Mouse (Mus musculus) kidney, embryonic 16.5 days (tissue): Measurements from ENCODE around the gene Rdh9. TPM values are rescaled to one million over a fixed set of nuclear protein-coding genes. Genes with fewer than 3 reads are reported as not detected.

ENCODE experiments used
- ATAC-seq: fragments of 200-750 bp; cut with Nextera tagmentation; 2 replicates; pipeline ENCODE4 v1.8.0; 2017; ENCODE audit warnings: moderate TSS enrichment; ENCODE audit not compliant: low FRiP score, low TSS enrichment
- H3K27ac ChIP-seq: fragments of 300-500 bp; sonication (generic); 2 replicates; pipeline ENCODE4 v1.5.1; 2014; ENCODE audit warnings: low read length
- H3K27me3 ChIP-seq: fragments of 300-500 bp; sonication (generic); 2 replicates; pipeline ENCODE4 v1.6.1; 2014; ENCODE audit warnings: low read length, control low read depth, mixed read lengths; ENCODE audit not compliant: insufficient read depth
- H3K36me3 ChIP-seq: fragments of 300-500 bp; sonication (generic); 2 replicates; pipeline ENCODE4 v1.6.1; 2014; ENCODE audit warnings: low read length, control low read depth, mixed read lengths; ENCODE audit not compliant: insufficient read depth
- H3K4me1 ChIP-seq: fragments of 300-500 bp; sonication (generic); 2 replicates; pipeline ENCODE4 v1.6.1; 2014; ENCODE audit warnings: low read length, control low read depth, mixed read lengths; ENCODE audit not compliant: insufficient read depth
- H3K4me2 ChIP-seq: fragments of 300-500 bp; sonication (generic); replicated peaks from 2 replicates; pipeline ENCODE4 v1.6.1; 2014; ENCODE audit warnings: low read depth, low read length
- H3K4me3 ChIP-seq: fragments of 300-500 bp; sonication (generic); 2 replicates; pipeline ENCODE4 v1.5.1; 2014; ENCODE audit warnings: mild to moderate bottlenecking, low read length
- H3K9ac ChIP-seq: fragments of 300-500 bp; sonication (generic); replicated peaks from 2 replicates; pipeline ENCODE4 v1.6.1; 2014; ENCODE audit warnings: low read length
- H3K9me3 ChIP-seq: fragments of 300-500 bp; sonication (generic); 2 replicates; pipeline ENCODE4 v1.6.1; 2016; ENCODE audit warnings: low read length, control low read depth
- WGBS: fragments of 180-500 bp; shearing (Covaris S2); extraction: QIAGEN DNeasy Blood & Tissue Kit; methylation state at CpG from one replicate; pipeline ENCODE4 v1.1.7; 2014; 5-methylcytosine and 5-hydroxymethylcytosine counted together
- polyA plus RNA-seq: library from polyadenylated mRNA; unstranded; fragments of >200 nt; fragmentation: Nextera tagmentation; extraction: Ambion mirVana; gene quantifications from 2 replicates; pipeline ENCODE4 v1.2.1, GENCODE M21; 2015

Rdh9 gene
- polyA plus RNA-seq, 1 experiment from 2014 or later, result not detected

DNA sequence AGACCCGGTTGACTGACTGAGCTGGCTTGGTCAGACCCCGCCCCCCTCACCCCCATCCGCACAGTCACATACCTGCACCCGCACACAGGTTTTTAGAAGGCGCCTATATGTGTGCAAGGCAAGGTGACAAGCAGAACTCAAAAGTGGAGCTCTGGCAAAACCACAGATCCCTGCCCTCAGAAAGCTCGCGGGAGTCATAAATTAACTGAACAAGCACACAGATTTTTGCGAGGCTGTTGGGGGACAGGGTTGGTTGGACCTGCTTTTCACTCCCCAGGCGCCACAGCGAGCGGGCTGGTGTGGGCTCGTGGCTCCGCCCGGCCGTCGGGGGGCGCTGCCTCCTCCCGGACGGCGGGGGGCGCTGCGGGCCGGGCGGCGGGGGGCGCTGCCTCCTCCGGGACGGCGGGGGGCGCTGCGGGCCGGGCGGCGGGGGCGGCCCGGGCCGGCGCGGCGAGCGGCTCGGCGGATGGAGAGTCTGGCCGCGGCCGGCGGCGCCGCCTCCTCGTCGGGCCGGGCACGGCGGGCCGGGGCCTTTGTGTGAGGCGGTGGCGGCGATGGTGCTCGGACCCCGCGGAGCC is 37.0 kb upstream of the Rdh9 start, which contains the start of gene Zbtb39:
Gene Zbtb39, plus strand, starts transcription at position 456 of the 578 bp plus-strand sequence.
- Histone ChIP-seq H3K4me1 (peaks cover 14% of the 10 kb centered on the region), H3K4me3 (peak within 1 kb of the TSS; percentile 88), H3K27me3 (no peaks in the 10 kb centered on the region), H3K9ac (peak within 1 kb of the TSS; percentile 97), H3K9me3 (no peaks in the 10 kb centered on the region), H3K27ac (peak within 1 kb of the TSS; percentile 91), H3K4me2 (peak within 1 kb of the TSS; percentile 81), H3K36me3 (peaks cover 28% of the 10 kb centered on the region)
- ATAC-seq, result peak; percentile 81
- WGBS, result under 1% methylated on average over 33 of the region's 61 CpGs

DNA sequence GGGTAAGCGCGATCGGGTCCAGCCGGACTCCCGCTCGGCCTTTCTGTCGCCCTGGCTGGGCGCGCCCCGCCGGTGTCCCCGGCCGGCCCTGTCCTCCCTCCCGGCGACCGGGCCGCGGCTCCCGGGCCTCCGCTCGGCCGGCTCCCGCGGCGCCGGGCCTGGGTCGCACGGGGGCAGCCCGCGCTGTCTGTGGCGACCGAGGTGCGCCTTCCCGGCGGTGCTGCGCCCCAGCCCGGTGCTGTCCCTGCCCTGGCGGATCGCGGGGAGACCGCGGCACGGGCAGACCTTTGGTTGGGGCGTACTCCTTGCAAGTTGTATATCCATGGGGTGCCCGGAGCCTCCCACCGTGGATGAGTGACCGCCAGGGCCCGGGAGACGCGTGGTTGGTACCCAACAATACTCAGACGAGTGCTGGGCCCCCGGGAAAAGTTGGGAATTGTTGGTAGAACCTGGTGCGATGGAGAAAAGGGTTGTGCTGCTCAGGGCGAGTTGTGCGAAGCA is 36.5 kb upstream of the Rdh9 start:
- H3K4me2 ChIP-seq, result peak overlapping the region; percentile 81
- peak overlapping the region; percentile 91 for H3K27ac ChIP-seq
- peak overlapping the region; percentile 97 for H3K9ac ChIP-seq
- peaks cover 33% of the 10 kb centered on the region for H3K36me3 ChIP-seq
- ATAC-seq, result peak; percentile 60
- H3K4me1 ChIP-seq, result peaks cover 14% of the 10 kb centered on the region
- no peaks in the 10 kb centered on the region for H3K27me3 ChIP-seq
- under 1% methylated on average over 47 of the region's 55 CpGs for whole genome bisulfite sequencing
- no peaks in the 10 kb centered on the region for H3K9me3 ChIP-seq
- H3K4me3 ChIP-seq, result peak overlapping the region; percentile 88

DNA sequence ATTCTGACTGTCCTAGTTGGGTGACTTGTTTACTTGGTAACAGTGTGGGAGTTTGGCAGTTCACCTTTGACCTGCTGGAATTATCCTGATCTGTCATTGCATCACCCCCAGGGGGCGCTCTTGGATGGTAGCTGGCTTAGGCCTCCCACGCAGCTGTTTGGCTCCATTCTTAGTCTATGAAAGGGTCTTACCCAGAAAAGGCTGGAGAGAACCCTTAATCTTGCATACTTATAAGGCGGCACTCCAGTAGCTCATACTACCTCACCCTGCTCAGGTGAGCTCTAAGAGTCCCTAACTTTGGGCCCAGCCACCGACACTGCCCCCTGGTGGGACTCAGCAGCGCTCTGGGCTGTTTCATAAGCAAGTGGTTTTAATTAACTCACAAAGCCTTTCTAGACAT is 31.5 kb upstream of the Rdh9 start:
- H3K4me2 ChIP-seq, result no peak overlapping the region
- WGBS, result 65% methylated on average over 5 of the region's 5 CpGs
- no peaks in the 10 kb centered on the region for H3K27me3 ChIP-seq
- H3K4me1 ChIP-seq, result peaks cover 34% of the 10 kb centered on the region
- no peak overlapping the region for H3K9ac ChIP-seq
- peaks cover 57% of the 10 kb centered on the region for H3K36me3 ChIP-seq
- H3K9me3 ChIP-seq, result no peaks in the 10 kb centered on the region
- H3K27ac ChIP-seq, result no peak overlapping the region
- H3K4me3 ChIP-seq, result no peak overlapping the region
- no peak for ATAC-seq

DNA sequence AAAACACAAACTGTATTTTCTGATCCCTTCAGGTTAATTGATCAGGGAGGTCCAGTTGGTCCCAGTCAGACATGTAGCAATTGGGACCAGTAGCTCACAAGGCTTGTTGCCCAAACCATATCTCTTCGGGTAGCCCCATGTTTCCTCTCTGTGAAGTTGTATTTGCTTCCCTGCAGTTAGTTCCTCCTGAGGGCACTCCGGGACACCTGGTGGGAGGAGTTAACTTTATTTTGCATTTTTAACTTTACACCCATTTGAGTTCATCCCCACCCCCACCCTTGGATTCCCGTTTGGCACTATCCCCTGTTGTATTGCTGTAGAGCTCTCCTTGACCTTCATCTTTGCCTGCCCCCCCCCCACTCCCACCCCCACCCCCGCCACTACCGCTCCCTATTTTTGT is 30.3 kb upstream of the Rdh9 start:
- H3K4me3 ChIP-seq, result no peak overlapping the region
- H3K27me3 ChIP-seq, result no peaks in the 10 kb centered on the region
- ATAC-seq, result no peak
- no peaks in the 10 kb centered on the region for H3K9me3 ChIP-seq
- no peak overlapping the region for H3K9ac ChIP-seq
- no peak overlapping the region for H3K4me2 ChIP-seq
- peaks cover 57% of the 10 kb centered on the region for H3K36me3 ChIP-seq
- H3K27ac ChIP-seq, result no peak overlapping the region
- H3K4me1 ChIP-seq, result peaks cover 34% of the 10 kb centered on the region
- WGBS, result 66% methylated on average over 5 of the region's 5 CpGs

DNA sequence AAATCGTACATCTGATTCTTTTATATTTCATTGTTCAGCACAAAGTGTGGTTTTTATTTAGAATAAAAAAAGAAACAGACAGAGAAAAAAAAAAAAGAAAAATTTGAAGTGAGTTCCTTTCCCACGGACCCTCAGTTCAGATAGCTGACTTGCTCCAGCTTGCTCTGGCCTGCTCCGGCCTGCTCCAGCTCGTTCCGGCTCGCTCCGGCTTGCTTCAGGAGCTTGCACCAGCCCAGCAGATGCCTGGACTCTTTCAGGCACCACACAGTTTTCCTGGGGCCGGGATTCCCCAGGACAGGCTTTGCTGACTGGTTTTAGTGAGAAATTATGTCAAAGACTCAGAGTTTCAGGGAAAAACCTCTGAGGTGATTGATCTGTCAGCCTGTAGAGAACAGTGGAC is 28.9 kb upstream of the Rdh9 start:
- ATAC-seq, result no peak

DNA sequence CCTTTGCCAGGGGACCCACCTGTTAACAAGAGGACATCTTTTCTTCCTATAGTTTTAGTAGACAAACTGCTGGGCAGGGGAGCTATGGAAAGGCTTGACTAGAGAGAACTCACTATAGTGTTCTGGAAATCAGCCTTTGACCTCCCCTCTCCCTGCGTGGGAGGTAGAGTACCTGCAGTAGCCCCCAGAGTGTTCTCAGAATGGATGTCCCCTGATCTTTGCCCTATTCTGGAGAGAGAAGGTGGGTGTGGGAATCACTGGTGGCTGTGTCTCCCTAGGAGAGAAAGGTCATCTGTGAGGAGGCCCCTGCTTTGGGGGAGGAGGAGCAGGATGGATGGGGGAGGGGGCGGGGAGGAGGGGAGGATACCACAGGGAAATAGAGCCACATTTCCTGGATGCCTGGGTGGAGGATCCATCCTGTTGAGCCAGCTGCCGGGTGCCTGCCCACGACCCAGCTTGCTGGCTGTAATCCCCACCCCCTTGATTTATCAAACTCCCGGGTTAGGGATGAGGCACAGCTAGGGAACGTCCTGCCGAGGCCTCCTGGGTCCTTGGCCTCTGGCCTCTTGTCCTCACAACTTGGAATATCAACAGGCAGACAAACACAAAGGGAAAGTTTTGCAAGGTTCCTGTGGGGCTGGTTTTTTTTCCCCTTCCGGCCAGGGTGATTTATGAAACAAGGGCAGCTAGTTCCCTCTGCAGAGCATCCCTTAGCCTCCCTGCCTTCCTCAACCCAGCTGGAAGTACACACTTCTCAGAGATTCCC is 27.2 kb upstream of the Rdh9 start:
- no peaks in the 10 kb centered on the region for H3K27me3 ChIP-seq
- no peaks in the 10 kb centered on the region for H3K9me3 ChIP-seq
- peaks cover 39% of the 10 kb centered on the region for H3K4me1 ChIP-seq
- H3K36me3 ChIP-seq, result peaks cover 30% of the 10 kb centered on the region
- H3K27ac ChIP-seq, result peak overlapping the region; percentile 81
- H3K4me3 ChIP-seq, result peak overlapping the region; percentile 35
- peak; percentile 81 for ATAC-seq
- H3K9ac ChIP-seq, result no peak overlapping the region; the same call in 1 of the 2 replicates
- peak overlapping the region; percentile 40 for H3K4me2 ChIP-seq
- 4% methylated on average over 8 of the region's 8 CpGs for WGBS

More for the DNA sequence above, 28.9 kb upstream of the Rdh9 start:
- peaks cover 39% of the 10 kb centered on the region for H3K4me1 ChIP-seq
- peaks cover 48% of the 10 kb centered on the region for H3K36me3 ChIP-seq
- no peak overlapping the region for H3K4me2 ChIP-seq
- H3K9ac ChIP-seq, result 0 out of 2 replicates have a peak overlapping the region, but pooled peaks have one; percentile 30
- H3K27me3 ChIP-seq, result no peaks in the 10 kb centered on the region
- peak overlapping the region; percentile 72 for H3K27ac ChIP-seq
- H3K4me3 ChIP-seq, result no peak overlapping the region
- no peaks in the 10 kb centered on the region for H3K9me3 ChIP-seq
- whole genome bisulfite sequencing, result 81% methylated on average over 8 of the region's 8 CpGs

DNA sequence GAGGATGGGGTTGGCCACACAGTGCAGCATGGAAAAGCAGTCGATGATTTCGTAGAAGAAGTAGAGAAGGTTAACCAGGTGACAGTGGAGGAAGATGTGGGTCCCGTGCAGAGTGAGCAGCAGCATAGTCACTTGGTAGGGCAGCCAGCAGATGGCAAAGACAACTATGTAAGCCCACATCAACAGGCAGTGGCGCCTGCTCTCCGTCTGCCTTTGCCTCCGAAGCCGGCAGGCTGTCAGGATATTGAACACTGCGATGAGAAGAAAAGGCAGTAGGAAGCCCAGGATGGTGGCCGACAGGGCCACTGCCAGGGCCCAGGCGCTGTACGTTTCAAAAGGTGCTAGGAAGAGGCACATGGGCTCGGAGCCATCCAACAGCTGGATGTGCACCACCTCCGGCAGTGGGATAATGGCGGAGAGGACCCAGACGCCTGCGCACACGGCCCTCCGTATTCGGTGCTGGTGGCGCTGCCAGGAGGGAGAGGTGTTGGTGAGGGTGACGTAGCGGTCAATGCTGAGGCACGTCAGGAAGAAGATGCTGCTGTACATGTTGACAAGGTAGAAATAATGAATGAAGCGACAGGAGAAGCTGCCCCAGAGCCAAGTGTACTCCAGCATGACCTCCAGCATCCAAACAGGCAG is 25.9 kb upstream of the Rdh9 start:
- H3K4me2 ChIP-seq, result peak overlapping the region; percentile 40
- H3K9me3 ChIP-seq, result no peaks in the 10 kb centered on the region
- ATAC-seq, result no peak
- peak overlapping the region; percentile 35 for H3K4me3 ChIP-seq
- WGBS, result 54% methylated on average over 24 of the region's 24 CpGs
- H3K9ac ChIP-seq, result peak overlapping the region; percentile 12
- peaks cover 46% of the 10 kb centered on the region for H3K4me1 ChIP-seq
- peak overlapping the region; percentile 81 for H3K27ac ChIP-seq
- peaks cover 19% of the 10 kb centered on the region for H3K36me3 ChIP-seq
- no peaks in the 10 kb centered on the region for H3K27me3 ChIP-seq

DNA sequence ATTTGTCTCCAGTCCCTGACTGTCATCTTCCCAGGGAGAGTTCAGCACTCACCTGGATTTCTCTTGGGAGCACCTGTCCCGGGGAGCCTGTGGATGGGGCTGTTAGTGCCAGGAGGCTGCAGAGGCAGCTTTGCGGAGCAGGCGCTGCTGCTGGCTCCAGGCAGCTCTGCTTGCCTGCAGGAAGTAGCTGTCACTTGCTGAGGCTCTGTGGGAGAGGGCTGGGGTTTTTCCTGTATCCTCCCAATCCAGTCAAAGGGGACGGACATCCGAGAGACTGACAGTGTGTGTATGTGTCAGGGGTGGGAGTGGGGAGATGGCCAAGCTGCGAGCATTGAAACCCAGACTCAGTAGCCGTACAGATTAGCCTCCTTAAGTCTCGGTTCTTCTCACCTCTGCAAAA is 24.6 kb upstream of the Rdh9 start, which contains the start of gene Gpr182:
Gene Gpr182, minus strand, starts transcription at position 185 of the 400 bp plus-strand sequence.
- WGBS, result 35% methylated on average over 8 of the region's 8 CpGs
- peaks cover 7% of the 10 kb centered on the region; the same call in 1 of the 2 replicates for H3K36me3 ChIP-seq
- ATAC-seq, result peak; percentile 20; the same call in 1 of the 2 replicates
- no peaks in the 10 kb centered on the region for H3K27me3 ChIP-seq
- H3K4me3 ChIP-seq, result peak within 1 kb of the TSS; percentile 35
- peak within 1 kb of the TSS; percentile 37 for H3K9ac ChIP-seq
- H3K27ac ChIP-seq, result peak within 1 kb of the TSS; percentile 32; the same call in 1 of the 2 replicates
- H3K4me1 ChIP-seq, result peaks cover 49% of the 10 kb centered on the region
- peak within 1 kb of the TSS; percentile 40 for H3K4me2 ChIP-seq
- no peaks in the 10 kb centered on the region for H3K9me3 ChIP-seq

DNA sequence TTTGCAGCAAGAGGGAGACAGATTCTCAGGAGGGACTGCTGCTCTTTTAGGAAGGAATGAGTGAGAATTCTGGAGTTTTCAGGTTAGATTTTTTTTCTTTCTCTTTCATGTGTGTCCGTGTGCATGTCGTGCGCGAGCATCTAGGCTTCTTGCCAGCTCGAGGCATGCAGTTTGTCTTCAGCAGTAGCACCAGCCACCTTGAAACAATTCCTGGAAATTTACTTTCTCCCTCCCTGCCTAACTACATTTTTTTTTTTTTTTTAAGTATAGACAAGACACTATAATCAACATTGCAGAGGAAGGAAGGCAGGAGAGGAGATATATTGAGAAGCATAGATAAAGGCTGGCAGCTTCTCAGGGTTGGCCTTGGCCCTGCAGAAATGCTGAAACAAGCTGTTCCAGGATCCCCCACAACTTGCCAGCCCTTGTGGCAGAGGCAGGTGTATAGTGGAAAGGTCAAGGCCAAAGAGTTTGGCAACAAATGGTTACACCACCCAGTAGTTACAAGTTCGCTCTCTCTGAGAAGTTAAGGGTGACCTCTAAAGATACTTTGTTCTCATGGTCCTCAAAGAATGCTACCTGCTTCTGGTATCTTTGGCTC is 21.5 kb upstream of the Rdh9 start:
- 49% methylated on average over 6 of the region's 6 CpGs for WGBS
- no peaks in the 10 kb centered on the region for H3K27me3 ChIP-seq
- H3K36me3 ChIP-seq, result no peaks in the 10 kb centered on the region
- no peak for ATAC-seq
- peaks cover 30% of the 10 kb centered on the region for H3K4me1 ChIP-seq
- H3K4me2 ChIP-seq, result 0 out of 2 replicates have a peak overlapping the region, but pooled peaks have one; percentile 18
- H3K27ac ChIP-seq, result peak overlapping the region; percentile 5
- no peaks in the 10 kb centered on the region for H3K9me3 ChIP-seq
- H3K9ac ChIP-seq, result no peak overlapping the region
- H3K4me3 ChIP-seq, result no peak overlapping the region
